Mouse (Mus musculus) right cerebral cortex, postnatal 10 days (tissue): ENCODE results near the gene Adamtsl1.

ENCODE experiments used
- DNase-seq, 2 experiments: peaks; one replicate each; pipeline ENCODE4 v3.0.0; 2021; ENCODE audit warnings: low spot score in 2 of 2

The Adamtsl1 gene

GRCm38 (mm10) chr4:85513792-85514191 lies at the start of gene Adamtsl1:
Adamtsl1 (plus strand) TSS chr4:85514172.
- no peak for DNase-seq

- peak in 1 of 2 experiments; percentile 24 for DNase-seq
Measured at GRCm38 (mm10) chr4:85483586-85483985, 30.4 kb upstream of the Adamtsl1 start.

GRCm38 (mm10) chr4:85486316-85486946 lies 27.5 kb upstream of the Adamtsl1 start:
- peak; percentile 55 to 71 for DNase-seq

DNA sequence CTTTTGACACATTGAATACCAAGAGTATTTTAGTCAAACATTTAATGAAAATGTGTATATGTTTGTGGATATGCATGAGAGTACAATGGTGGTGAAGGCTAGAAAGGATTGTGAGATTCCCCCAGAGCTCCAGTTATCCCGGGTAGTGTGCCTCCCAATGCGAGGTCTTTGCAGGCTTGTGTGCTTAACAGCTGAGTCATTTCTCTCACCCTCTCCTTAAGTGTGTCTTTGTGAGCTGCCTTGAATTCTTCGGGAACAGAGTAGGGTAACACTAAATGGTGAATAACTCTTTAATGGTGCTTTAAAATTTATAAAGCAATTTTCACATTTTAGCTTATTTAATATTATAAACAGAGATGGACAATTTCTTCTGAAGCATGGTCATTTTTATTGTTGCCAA lies 8.3 kb upstream of the Adamtsl1 start:
- no peak for DNase-seq

- no peak for DNase-seq
Measured at GRCm38 (mm10) chr4:85506976-85507375, 7.0 kb upstream of the Adamtsl1 start.

DNA sequence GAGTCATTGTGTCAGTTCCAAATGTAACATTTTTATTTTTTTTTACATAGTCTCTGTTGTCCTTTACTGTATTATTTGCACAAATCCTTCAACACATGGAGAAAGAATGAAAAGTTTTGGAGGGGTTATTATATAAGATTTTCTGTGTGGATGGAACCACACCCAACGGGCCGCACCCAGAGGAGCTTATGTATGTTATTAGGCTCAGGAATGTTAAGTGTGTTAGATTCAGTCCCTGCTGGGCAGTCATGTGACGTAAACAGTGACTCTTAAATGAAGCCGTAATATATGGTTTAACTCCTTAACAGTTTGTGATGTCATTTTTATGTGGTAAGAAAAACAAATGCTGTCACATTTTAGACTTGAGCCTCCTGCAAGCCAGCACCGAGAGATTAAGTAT lies 6.5 kb upstream of the Adamtsl1 start:
- no peak for DNase-seq

DNA sequence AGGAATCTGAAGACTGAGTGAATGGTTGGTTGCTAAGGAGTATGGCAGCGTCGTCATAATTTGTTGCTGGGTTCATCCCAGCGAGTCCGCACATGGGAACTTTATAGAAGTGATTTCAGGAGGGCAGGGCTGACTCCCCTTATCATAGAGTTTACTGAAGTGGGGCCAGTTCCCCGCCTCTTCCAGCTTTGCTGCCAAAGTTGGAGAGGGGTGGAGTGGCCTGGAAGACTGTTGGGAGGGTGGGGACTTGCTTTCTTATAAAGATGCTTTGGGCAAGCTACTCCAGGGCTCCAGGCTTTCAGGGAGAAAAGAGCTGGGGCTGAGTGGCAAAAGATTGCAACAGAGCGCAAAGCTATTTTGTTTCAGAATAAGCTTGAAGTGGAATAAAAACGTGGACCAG lies 684 bp upstream of the Adamtsl1 start:
- DNase-seq: no peak

- DNase-seq: peak; percentile 35 to 54
Measured at GRCm38 (mm10) chr4:85514205-85514681, 271 bp downstream of the Adamtsl1 start.

DNA sequence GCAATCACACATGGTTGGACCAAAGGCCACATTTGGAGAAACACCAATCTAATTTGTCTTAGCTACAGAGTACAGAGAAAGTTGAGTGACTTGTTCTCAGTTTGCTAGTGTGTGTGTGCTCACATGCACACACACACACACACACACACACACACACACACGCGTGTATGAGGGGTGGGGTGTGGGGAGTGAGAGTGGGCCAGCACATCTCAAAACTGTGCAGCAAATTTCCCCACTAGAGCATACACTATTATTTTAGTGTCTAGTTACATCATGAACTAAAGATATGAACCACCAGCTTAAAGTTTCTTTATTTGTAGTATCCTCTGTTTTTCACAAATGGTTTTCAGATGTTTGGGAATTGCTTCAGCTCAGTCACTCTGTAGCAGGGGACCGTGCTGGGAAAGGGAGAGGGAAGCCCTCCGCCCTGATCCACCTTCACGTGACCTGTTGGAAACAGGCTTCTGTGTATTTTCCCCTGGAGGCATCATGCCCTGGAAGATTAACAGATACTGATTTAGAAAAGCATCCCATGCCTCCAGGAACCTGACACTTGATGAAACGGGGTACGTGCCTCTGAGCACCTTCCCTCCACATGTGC lies 13.1 kb downstream of the Adamtsl1 start:
- DNase-seq: no peak

GRCm38 (mm10) chr4:85529852-85530251 lies 15.9 kb downstream of the Adamtsl1 start:
- DNase-seq: no peak

DNA sequence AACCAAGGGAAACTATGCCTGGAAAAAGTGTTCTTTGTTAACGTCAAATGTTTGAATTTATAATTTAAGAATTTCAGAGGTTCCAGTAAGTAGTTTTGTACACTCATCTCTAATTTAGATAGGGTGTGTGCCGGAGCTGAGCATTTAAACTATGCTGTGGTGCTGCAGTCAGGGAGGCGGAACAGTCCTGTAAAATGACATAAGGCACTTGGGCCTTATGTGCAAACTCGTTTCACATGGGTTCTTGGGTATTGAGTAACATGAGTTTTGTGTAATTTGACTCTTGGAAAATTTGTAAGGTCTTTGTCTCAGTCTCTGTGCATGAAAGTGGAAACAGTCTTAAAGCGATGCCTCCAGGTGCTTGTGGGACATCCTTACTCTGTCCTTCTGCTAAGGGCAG lies 25.7 kb downstream of the Adamtsl1 start:
- DNase-seq: no peak

DNA sequence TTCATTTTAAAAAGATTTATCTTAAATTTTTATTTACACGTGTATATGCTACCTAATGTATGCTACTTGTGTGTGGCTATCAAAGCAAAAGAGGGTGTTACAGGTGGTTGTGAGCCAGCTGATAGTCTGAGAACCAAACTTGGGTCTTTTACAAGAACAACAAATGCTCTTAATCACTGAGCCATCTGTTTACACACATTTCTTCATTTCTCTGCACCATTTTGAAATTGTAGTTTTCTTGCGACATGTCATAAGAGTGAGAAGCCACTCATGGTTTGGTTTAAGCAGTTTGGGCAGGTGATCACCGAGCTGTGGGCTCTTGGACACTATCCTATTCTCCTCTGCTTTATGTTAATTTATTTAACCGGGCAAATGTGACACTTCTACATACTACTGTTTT lies 29.2 kb downstream of the Adamtsl1 start:
- no peak for DNase-seq

- no peak for DNase-seq
Measured at GRCm38 (mm10) chr4:85554696-85555095, 40.7 kb downstream of the Adamtsl1 start.

DNA sequence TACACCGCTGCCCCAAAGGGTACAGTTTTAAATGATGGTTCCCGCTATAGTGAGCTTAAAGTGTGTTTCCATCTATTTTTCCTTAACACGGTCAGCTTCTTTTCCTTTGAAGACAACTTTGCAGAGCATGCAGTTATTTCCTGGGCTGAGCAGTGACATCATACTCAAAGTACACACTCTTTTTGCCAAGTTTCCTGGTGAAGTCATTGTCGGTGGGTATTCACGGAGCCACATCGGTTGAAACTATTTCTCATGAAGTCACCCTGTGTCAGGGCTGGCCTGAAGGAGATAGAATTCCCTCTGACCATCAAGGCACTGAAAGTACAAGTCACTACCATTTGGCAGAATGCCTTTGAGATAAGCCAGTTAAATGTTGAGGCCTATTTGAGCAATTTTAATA lies 45.8 kb downstream of the Adamtsl1 start:
- DNase-seq: no peak

DNA sequence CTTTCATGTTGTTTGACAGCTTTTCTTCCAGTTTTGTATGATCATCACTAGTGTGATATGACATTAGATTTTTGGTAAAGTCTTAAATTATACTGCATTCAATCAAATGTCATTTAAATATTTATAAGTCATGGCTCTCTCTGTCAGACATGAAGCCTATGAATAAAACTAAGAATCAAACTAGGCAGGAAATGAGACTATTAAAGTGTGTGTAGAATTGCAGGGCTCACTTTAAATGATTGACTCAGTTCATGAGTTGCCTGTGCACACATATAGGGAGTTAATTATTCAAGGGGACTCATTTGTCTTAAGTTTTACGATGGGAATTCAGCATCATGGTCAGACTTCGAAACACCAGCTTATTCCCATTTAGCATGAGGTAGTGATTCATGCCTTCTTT lies 71.5 kb downstream of the Adamtsl1 start:
- no peak for DNase-seq

GRCm38 (mm10) chr4:85588928-85589327 lies 75.0 kb downstream of the Adamtsl1 start:
- DNase-seq: no peak

- no peak for DNase-seq
Measured at GRCm38 (mm10) chr4:85591037-85591436, 77.1 kb downstream of the Adamtsl1 start.

DNA sequence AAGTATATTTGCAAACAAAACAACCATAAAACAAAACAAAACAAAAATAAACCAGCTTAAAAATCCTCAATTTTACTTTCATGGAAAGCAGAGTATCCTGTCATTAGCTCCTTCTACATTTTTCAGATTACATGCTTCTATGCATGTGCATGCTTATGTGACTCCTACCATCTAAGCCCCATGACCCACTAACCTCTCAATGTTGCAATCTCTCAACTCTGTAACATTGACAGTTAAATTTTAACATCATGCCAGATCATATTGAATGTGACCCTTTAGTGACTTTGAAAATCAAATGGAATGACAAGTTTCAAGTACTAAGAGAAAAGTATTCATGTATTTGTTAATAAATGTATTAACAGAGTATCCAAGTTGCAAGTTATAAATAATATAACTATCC lies 80.2 kb downstream of the Adamtsl1 start:
- no peak for DNase-seq

- DNase-seq: no peak
Measured at GRCm38 (mm10) chr4:85613331-85613730, 99.4 kb downstream of the Adamtsl1 start.

DNA sequence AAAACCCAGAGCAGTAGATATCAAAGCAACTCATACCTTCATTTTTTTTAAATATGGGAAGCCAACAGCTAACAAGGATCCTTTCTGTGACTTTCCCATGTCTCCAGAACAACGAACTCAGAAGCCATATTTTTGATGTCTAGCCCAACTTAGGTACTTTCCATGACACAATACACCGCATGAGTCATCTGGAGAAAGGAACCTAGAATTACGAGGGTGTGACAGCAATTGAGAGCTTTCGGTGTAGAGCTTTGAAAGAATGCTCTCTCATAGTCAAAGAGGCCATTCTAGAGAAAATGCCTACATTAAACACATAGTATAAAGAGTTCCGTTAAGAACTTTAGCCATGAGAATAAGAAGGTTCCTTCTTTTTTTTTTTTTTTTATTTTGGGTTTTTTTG lies 104.8 kb downstream of the Adamtsl1 start:
- DNase-seq: no peak

DNA sequence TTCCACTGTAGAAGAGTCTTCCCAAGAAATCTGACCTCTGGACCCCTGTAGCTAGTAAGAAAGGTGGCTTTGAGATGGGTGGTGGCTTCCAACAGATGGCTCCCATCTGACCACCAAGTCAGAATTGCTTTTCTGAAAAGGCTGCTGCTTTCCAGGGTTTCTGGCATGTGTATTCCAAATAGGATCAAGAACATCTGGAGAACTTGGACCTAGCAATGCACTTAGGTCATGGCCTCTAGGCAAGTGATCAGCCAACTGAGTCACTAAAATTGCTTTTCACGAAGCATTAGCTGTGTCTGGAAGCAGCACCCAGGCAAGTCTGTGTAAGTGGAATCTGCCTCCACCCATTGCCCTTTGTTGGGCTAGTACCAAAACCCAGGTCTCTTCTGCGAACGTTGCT lies 105.3 kb downstream of the Adamtsl1 start:
- DNase-seq: no peak

- no peak for DNase-seq
Measured at GRCm38 (mm10) chr4:85629381-85629780, 115.4 kb downstream of the Adamtsl1 start.

GRCm38 (mm10) chr4:85669271-85669670 lies 155.3 kb downstream of the Adamtsl1 start:
- DNase-seq: no peak

- DNase-seq: no peak
Measured at GRCm38 (mm10) chr4:85669735-85670134, 155.8 kb downstream of the Adamtsl1 start.
